Mouse (Mus musculus): ENCODE data around the gene Xiap. TPM values are rescaled to one million over a fixed set of nuclear protein-coding genes. Genes with fewer than 3 reads are reported as not detected.
A peak's percentile ranks its signal among the peaks of the same experiment; 100 is the strongest.

Xiap gene
- polyA plus RNA-seq, 2 experiments, result 14.9 to 32.6 TPM

GRCm38 (mm10) chrX:42151024-42151754, 91.7 kb downstream of the Xiap start:
- H3K4me1 ChIP-seq (ENCODE audit: control insufficient read depth, insufficient read depth, low read length), result no peaks in the 10 kb centered on the region; the same call in 1 of the 2 replicates
- WGBS, result 21% methylated on average over 25 of the region's 25 CpGs
- no peak for TF ChIP-seq POLR2A (IDR thresholded peaks at IDR 0.05; ENCODE audit: borderline replicate concordance, extremely low read depth, insufficient read depth, insufficient read length)
- no peaks in the 10 kb centered on the region for H3K36me3 ChIP-seq (ENCODE audit: control insufficient read depth, insufficient read depth, low read length)
- peak overlapping the region; percentile 61 for H3K4me3 ChIP-seq (replicated peaks; ENCODE audit: low read length)
- H3K4me2 ChIP-seq (replicated peaks; ENCODE audit: low read depth, low read length, severe bottlenecking), result peak overlapping the region; percentile 44
- no peaks in the 10 kb centered on the region for H3K9me3 ChIP-seq (ENCODE audit: control insufficient read depth, low read length)
- H3K27me3 ChIP-seq (ENCODE audit: control insufficient read depth, insufficient read depth, low read length), result no peaks in the 10 kb centered on the region
- peak overlapping the region; percentile 93 for H3K27ac ChIP-seq (replicated peaks; ENCODE audit: low read depth, low read length)
- peak overlapping the region; percentile 68 for H3K9ac ChIP-seq (ENCODE audit: low read depth, low read length, severe bottlenecking)
- DNase-seq (ENCODE audit: low spot score) (no peak), ATAC-seq (ENCODE audit: low FRiP score, low read depth) (no peak)

GRCm38 (mm10) chrX:42151903-42152369, 92.5 kb downstream of the Xiap start:
- ATAC-seq (ENCODE audit: low FRiP score, low read depth) (peak; percentile 80), DNase-seq (ENCODE audit: low spot score) (peak; percentile 91)
- Histone ChIP-seq H3K36me3 (ENCODE audit: control insufficient read depth, insufficient read depth, low read length) (no peaks in the 10 kb centered on the region), H3K9ac (ENCODE audit: low read depth, low read length, severe bottlenecking) (peak overlapping the region; percentile 68), H3K9me3 (ENCODE audit: control insufficient read depth, low read length) (no peaks in the 10 kb centered on the region), H3K27me3 (ENCODE audit: control insufficient read depth, insufficient read depth, low read length) (no peaks in the 10 kb centered on the region), H3K4me1 (ENCODE audit: control insufficient read depth, insufficient read depth, low read length) (no peaks in the 10 kb centered on the region; the same call in 1 of the 2 replicates), H3K4me3 (replicated peaks; ENCODE audit: low read length) (peak overlapping the region; percentile 61), H3K4me2 (replicated peaks; ENCODE audit: low read depth, low read length, severe bottlenecking) (peak overlapping the region; percentile 49), H3K27ac (replicated peaks; ENCODE audit: low read depth, low read length) (peak overlapping the region; percentile 93)
- WGBS, result 19% methylated on average over 17 of the region's 17 CpGs
- TF ChIP-seq POLR2A (IDR thresholded peaks at IDR 0.05; ENCODE audit: borderline replicate concordance, extremely low read depth, insufficient read depth, insufficient read length), result no peak

GRCm38 (mm10) chrX:42153056-42153455, 93.6 kb downstream of the Xiap start:
- no peaks in the 10 kb centered on the region for H3K9me3 ChIP-seq (ENCODE audit: control insufficient read depth, low read length)
- H3K27ac ChIP-seq (replicated peaks; ENCODE audit: low read depth, low read length), result no peak overlapping the region
- no peak for DNase-seq (ENCODE audit: low spot score)
- H3K4me1 ChIP-seq (ENCODE audit: control insufficient read depth, insufficient read depth, low read length), result no peaks in the 10 kb centered on the region; the same call in 1 of the 2 replicates
- peak overlapping the region; percentile 61 for H3K4me3 ChIP-seq (replicated peaks; ENCODE audit: low read length)
- H3K4me2 ChIP-seq (replicated peaks; ENCODE audit: low read depth, low read length, severe bottlenecking), result peak overlapping the region; percentile 49
- WGBS, result 22% methylated on average over 4 of the region's 4 CpGs
- H3K27me3 ChIP-seq (ENCODE audit: control insufficient read depth, insufficient read depth, low read length), result no peaks in the 10 kb centered on the region
- no peak overlapping the region for H3K9ac ChIP-seq (ENCODE audit: low read depth, low read length, severe bottlenecking)
- no peak for ATAC-seq (ENCODE audit: low FRiP score, low read depth)
- no peak for TF ChIP-seq POLR2A (IDR thresholded peaks at IDR 0.05; ENCODE audit: borderline replicate concordance, extremely low read depth, insufficient read depth, insufficient read length)
- no peaks in the 10 kb centered on the region for H3K36me3 ChIP-seq (ENCODE audit: control insufficient read depth, insufficient read depth, low read length)

Other genes with a start within 250 kb of the Xiap start
- gene Thoc2, start 139.0 kb upstream of the Xiap start, polyA plus RNA-seq (2012; rRNA removed), result 53.7 and 60.0 TPM in 2 replicates
- gene Thoc2, start 139.0 kb upstream of the Xiap start, polyA plus RNA-seq (2014; fragmentation: Nextera tagmentation; extraction: Ambion mirVana), result 84.4 and 96.4 TPM in 2 replicates
- 32.3 and 39.8 TPM in 2 replicates for gene Stag2, start 89.6 kb downstream of the Xiap start, polyA plus RNA-seq (2012; rRNA removed)
- gene Stag2, start 89.6 kb downstream of the Xiap start, polyA plus RNA-seq (2014; fragmentation: Nextera tagmentation; extraction: Ambion mirVana), result 51.7 and 56.1 TPM in 2 replicates

All from limb, embryonic 14.5 days (tissue).